Mouse (Mus musculus) ovary, postnatal 10 days (tissue): ENCODE data around the gene Olfm2.
A peak's percentile ranks its signal among the peaks of the same experiment; 100 is the strongest.
"Not testable (repeated sequence)": the region's sequence is repeated elsewhere in the genome, so short reads cannot be mapped to it uniquely, and the experiment has no call there.

ENCODE experiments used
- DNase-seq: peaks from one replicate; pipeline ENCODE4 v3.0.0; 2022; ENCODE audit warnings: low spot score

The Olfm2 gene

DNA sequence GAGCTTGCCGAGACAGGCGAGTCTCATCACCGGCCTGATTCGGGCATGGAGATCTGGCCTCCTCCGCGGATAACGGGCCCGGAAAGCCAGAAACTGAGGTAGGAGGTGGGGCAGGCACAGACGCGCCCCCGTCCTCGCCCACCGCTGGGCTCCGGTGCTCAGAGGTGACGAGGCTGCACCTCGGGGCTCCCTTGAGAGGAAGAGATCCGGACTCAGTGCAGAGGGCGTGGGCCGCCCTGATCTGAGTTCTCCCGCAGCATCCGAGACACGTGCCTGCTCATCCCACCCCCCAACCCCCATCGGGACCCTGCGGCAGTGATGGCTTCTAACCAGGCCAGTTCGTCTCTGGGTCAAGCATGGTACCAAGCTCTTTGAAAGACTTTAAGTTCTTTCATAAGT lies 93.9 kb downstream of the Olfm2 start:
- no peak for DNase-seq

- DNase-seq: peak; percentile 86
Measured at GRCm38 (mm10) chr9:20651602-20652259, 94.4 kb downstream of the Olfm2 start, which contains the start of gene Pin1. Gene Pin1 (plus strand): TSS chr9:20652095.

DNA sequence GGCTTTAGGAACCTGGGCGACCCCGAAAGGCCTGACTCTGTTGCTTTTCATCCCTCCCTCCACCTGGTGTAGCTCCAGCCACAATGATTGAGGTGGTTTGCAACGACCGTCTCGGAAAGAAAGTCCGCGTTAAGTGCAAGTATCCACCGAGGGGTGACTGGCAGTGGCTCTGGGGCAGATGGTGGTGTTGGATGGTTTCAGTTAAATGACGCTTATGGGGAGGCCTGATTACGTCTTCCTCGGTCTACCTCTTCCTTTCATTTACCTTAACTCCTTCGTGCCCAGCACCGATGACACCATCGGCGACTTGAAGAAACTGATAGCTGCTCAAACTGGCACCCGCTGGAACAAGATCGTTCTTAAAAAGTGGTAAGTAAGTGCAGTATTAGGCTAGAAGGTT lies 101.0 kb downstream of the Olfm2 start:
- no peak for DNase-seq

DNA sequence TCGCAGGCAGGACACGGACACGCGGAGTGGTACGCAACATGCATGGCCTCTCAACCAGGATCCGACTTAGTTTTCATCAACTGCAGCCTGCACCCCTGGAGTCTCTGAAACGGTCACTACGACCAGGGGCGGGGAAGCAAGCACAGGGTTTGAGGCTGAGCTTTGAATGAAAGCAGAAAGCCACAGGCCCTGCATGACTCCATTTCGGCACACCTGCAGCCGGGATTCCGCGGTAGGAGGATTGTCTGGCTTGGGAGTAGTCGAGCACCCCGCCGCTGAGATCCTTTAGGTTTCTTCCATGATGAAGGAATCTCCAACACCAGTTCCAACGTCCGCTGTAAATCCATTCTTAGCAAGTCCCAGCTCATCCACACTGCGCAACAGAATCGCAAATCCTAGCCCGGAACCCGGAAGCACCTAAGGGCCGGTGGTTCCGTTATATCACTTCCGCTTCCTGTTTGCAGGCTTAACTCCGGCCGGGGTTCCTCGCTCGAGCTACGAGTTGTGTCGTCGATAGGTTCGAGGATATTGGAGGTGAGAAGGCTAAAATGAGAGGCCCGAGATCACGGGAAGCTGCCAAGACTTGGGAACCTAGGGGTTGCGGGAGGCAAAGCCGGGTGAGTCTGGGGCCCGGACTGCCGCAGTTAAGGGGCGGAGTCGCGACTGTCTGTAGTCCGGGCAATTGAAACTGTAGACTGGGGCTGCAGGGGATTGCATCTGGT lies 101.6 kb downstream of the Olfm2 start, which contains the start of gene Fbxl12:
Fbxl12 (minus strand) TSS at position 408 of the 722 bp plus-strand sequence.
- peak; percentile 56 for DNase-seq

- no peak for DNase-seq
Measured at GRCm38 (mm10) chr9:20643781-20644180, 102.4 kb downstream of the Olfm2 start.

- peak; percentile 56 for DNase-seq
Measured at GRCm38 (mm10) chr9:20642896-20643466, 103.2 kb downstream of the Olfm2 start.

DNA sequence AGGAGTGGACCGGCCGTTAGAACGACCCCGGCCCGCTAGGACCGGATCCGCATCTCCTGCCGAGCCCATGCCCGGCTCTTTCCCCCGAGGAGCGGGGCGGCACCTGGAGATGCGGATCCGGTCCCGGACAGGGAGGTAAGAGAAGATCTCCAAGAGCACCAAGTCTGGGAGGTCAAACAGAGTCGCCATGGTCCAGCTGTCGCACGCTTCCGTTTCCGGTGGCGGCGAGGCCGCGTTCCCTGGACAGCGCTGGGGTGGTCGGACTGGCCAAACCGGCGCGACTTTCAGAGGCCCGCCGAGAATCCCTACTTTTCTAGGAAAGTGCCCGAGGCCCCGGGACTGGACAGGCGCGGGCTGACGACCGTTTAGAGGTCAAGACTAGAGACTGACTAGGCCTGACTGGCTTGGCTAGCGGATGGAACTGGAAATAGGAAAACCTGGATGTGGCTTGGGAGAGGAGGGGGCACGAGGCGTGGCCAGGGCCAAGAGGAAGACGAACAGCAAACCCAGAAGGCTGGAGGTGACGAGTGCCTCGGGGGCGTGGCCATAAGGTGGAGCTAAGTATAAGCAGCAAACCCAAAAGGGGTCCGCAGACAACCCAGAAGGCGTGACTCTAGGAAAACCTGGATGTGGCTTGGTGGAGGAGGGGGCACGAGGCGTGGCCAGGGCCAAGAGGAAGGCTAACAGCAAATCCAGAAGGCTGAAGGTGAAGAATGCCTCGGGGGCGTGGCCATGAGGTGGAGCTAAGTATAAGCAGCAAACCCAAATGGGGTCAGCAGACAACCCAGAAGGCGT lies 103.9 kb downstream of the Olfm2 start, which contains the start of gene Ubl5:
Ubl5 (plus strand) TSS at position 778 of the 795 bp plus-strand sequence.
- peak; percentile 65 for DNase-seq

GRCm38 (mm10) chr9:20641501-20641900 lies 104.6 kb downstream of the Olfm2 start:
- DNase-seq: no peak

GRCm38 (mm10) chr9:20639486-20639885 lies 106.7 kb downstream of the Olfm2 start:
- no peak for DNase-seq

- DNase-seq: no peak
Measured at GRCm38 (mm10) chr9:20638552-20638951, 107.6 kb downstream of the Olfm2 start.

GRCm38 (mm10) chr9:20636790-20637189 lies 109.4 kb downstream of the Olfm2 start:
- no peak for DNase-seq

- no peak for DNase-seq
Measured at GRCm38 (mm10) chr9:20636256-20636655, 109.9 kb downstream of the Olfm2 start.

DNA sequence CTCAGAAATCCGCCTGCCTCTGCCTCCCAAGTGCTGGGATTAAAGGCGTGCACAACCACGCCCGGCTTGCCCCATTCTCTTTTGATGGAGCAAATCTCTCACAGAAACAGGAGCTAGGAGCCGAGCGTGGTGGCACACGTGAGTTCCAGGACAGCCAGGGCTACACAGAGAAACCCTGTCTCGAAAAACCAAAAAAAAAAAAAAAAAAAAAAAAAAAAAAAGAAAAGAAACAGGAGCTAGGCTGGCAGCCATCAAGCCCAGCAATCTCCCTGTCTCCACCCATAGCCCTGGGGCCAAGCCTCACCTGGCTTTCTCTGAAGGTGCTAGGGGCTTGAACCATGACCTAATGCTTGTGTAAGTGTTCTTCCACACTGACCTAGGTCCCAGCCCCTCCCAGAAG lies 110.5 kb downstream of the Olfm2 start:
- not testable (repeated sequence) for DNase-seq

GRCm38 (mm10) chr9:20631332-20631731 lies 114.8 kb downstream of the Olfm2 start:
- no peak for DNase-seq
